Mouse (Mus musculus): Measurements from ENCODE around the gene Gm9972.

Gm9972 gene

GRCm38 (mm10) chr11:43035446-43035845, at the start of gene Gm9972:
Gene Gm9972 (plus strand): TSS chr11:43035746.
- DNase-seq: no peak

GRCm38 (mm10) chr11:42999188-42999587, 36.4 kb upstream of the Gm9972 start:
- peak; percentile 9 for DNase-seq

DNA sequence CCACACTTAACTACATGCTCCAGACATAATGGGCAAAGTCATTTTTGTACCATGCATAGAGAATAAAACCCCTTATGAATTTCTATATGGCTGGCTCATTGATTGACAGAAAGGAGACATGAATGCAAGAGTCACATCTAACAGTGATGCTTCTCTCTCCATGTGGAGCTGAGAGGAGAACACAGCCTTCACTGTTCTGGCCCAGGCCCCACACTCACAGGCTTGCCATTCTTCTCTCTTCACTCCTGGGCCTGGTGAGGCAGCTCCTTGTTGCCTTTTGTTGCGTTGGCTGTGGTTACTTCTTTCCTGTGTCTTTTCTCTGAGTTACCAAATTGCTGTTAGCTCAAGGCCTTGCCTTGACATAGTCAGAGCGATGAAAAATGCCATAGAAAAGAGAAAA, 23.6 kb upstream of the Gm9972 start:
- no peak for DNase-seq

DNA sequence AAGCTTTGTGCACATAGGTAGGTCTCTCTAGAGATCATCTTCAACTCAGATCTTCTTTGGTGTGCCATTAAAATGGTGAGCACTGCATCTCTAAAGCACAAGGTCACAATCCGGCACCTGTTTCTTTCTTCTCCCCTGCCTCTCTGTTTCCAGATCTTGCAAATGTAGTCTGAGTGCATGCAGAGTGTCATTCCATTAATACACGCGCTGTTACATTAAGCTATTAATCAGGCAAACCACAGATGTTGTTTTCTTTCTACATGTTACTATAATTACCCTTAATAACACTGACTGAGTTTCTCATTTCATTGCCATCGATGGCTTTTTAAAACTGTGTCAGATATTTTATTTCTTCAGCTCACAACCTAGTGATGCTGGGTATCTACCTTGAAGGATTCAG, 22.6 kb upstream of the Gm9972 start:
- DNase-seq: no peak

GRCm38 (mm10) chr11:43023109-43023688, 12.3 kb upstream of the Gm9972 start:
- DNase-seq: no peak

DNA sequence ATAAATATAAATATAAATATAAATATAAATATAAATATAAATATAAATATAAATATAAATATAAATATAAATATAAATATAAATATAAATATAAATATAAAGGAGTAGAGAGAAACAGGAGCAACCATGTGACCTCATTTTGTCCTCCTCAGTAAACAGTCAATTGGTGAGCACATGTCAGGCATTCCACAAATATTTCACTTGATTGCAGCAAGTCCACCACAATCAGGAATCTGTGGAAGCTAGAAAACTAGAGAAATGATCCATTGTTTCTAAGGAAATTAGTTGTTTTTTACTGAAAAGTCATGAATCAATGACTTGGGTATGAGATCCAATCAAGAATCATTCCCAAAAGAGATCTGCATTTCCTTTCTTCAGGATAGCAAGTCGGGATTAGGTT, 5.7 kb upstream of the Gm9972 start:
- DNase-seq: no peak

GRCm38 (mm10) chr11:43032141-43032540, 3.4 kb upstream of the Gm9972 start:
- no peak for DNase-seq

GRCm38 (mm10) chr11:43045871-43046548, 10.5 kb downstream of the Gm9972 start:
- no peak for DNase-seq

GRCm38 (mm10) chr11:43049363-43049762, 13.8 kb downstream of the Gm9972 start:
- no peak for DNase-seq

- DNase-seq: no peak
These were observed 19.4 kb downstream of the Gm9972 start for GRCm38 (mm10) chr11:43054972-43055371.

DNA sequence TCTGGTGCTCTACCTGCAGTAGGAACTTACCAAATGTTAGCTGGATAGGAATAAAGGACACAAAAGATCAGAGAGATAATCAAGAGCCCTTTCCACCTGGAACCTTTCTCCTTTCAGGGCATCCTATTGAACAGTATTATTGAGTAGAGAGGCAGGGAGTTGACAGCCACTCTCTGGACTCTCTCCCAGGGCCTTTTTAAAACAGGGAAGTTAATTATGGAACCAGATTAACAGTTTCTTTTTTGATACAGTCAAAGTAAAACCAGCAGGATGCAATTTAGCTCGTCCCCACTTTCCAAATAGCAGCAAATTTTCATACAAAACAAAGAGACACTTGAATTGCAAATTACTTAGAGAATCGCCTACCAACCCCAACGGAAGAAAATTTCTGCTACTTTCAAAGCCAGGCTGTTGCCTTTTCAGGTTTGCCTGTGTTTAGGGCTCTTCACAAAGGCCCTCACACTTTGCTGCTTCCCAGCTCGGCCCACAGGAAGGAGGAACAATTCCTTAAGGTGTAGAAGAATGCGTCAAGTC, 24.0 kb downstream of the Gm9972 start:
- no peak for DNase-seq

DNA sequence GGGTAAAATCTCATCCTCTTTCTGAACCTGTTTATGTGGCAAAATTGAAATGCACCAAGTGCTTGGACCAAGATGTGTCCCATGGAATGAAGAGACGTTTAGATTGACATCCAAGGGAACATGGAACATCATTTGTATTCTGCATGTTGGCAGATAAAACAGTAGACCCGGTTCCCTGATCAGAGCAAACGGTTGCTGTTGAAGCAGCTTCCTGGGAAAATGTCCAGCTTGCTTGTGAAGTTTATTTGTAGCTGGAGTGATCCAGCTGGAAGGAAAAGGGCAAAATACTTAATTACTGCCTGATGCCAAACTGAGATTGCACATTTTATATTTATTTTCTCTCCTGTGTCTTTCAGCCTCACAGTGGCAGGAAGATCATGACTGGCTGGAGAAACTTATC, 26.7 kb downstream of the Gm9972 start:
- no peak for DNase-seq

GRCm38 (mm10) chr11:43086309-43087050, 50.9 kb downstream of the Gm9972 start:
- no peak for DNase-seq

Data from lung, postnatal 14 days (tissue).